Mouse (Mus musculus) embryonic facial prominence, embryonic 11.5 days (tissue): ENCODE data around the gene Crispld2. TPM values are rescaled to one million over a fixed set of nuclear protein-coding genes. Genes with fewer than 3 reads are reported as not detected.

Source experiments
- ATAC-seq: fragments of 200-750 bp; cut with Nextera tagmentation; replicated peaks from 2 replicates; pipeline ENCODE4 v1.8.0; 2017; ENCODE audit warnings: low read depth; ENCODE audit not compliant: insufficient number of reproducible peaks, low FRiP score, low TSS enrichment
- DNase-seq: peaks from one replicate; pipeline ENCODE4 v3.0.0-alpha.2; 2015; ENCODE audit warnings: low spot score
- H3K27ac ChIP-seq: fragments of 300-500 bp; sonication (generic); replicated peaks from 2 replicates; pipeline ENCODE4 v1.5.1; 2014; ENCODE audit warnings: mild to moderate bottlenecking, low read depth, low read length, control low read depth
- H3K27me3 ChIP-seq: fragments of 300-500 bp; sonication (generic); 2 replicates; pipeline ENCODE4 v1.6.1; 2014; ENCODE audit warnings: mild to moderate bottlenecking, low read length, moderate library complexity, mixed read lengths; ENCODE audit not compliant: control insufficient read depth, insufficient read depth
- H3K36me3 ChIP-seq: fragments of 300-500 bp; sonication (generic); replicated peaks from 2 replicates; pipeline ENCODE4 v1.6.1; 2014; ENCODE audit warnings: low read depth, mild to moderate bottlenecking, low read length, moderate library complexity, mixed read lengths; ENCODE audit not compliant: control insufficient read depth, insufficient read depth
- H3K4me1 ChIP-seq: fragments of 300-500 bp; sonication (generic); 2 replicates; pipeline ENCODE4 v1.6.1; 2014; ENCODE audit warnings: low read length, mixed read lengths; ENCODE audit not compliant: control insufficient read depth, insufficient read depth
- H3K4me2 ChIP-seq: fragments of 300-500 bp; sonication (generic); 2 replicates; pipeline ENCODE4 v1.6.1; 2014; ENCODE audit warnings: low read depth, mild to moderate bottlenecking, control low read depth, low read length, moderate library complexity
- H3K4me3 ChIP-seq: fragments of 300-500 bp; sonication (generic); 2 replicates; pipeline ENCODE4 v1.5.1; 2014; ENCODE audit warnings: low read depth, low read length, control low read depth
- H3K9ac ChIP-seq: fragments of 300-500 bp; sonication (generic); replicated peaks from 2 replicates; pipeline ENCODE4 v1.6.1; 2014; ENCODE audit warnings: mild to moderate bottlenecking, control low read depth, low read length
- H3K9me3 ChIP-seq: fragments of 300-500 bp; sonication (generic); replicated peaks from 2 replicates; pipeline ENCODE4 v1.6.1; 2016; ENCODE audit warnings: mild to moderate bottlenecking, low read length, inconsistent platforms, mixed read lengths; ENCODE audit not compliant: control insufficient read depth
- WGBS: fragments of 180-500 bp; shearing (Covaris S2); extraction: QIAGEN DNeasy Blood & Tissue Kit; methylation state at CpG from one replicate; pipeline ENCODE4 v1.1.7; 2014; 5-methylcytosine and 5-hydroxymethylcytosine counted together
- polyA plus RNA-seq: library from polyadenylated mRNA; unstranded; fragments of >200 nt; fragmentation: Nextera tagmentation; extraction: Ambion mirVana; gene quantifications from 2 replicates; pipeline ENCODE4 v1.2.1, GENCODE M21; 2014

The Crispld2 gene
- polyA plus RNA-seq, 1 experiment from 2014 or later: 3.6 TPM

GRCm38 (mm10) chr8:120020298-120020697 is 28.1 kb downstream of the Crispld2 start:
- ATAC-seq: no peak
- Histone ChIP-seq H3K27me3 (no peaks in the 10 kb centered on the region), H3K27ac (no peak overlapping the region), H3K36me3 (no peaks in the 10 kb centered on the region), H3K4me2 (no peak overlapping the region), H3K4me1 (no peaks in the 10 kb centered on the region), H3K9ac (no peak overlapping the region), H3K9me3 (no peaks in the 10 kb centered on the region), H3K4me3 (no peak overlapping the region)
- no peak for DNase-seq
- WGBS: 78% methylated on average over 7 of the region's 7 CpGs

GRCm38 (mm10) chr8:120026199-120026598 is 34.0 kb downstream of the Crispld2 start:
- no peak for ATAC-seq
- Histone ChIP-seq H3K9me3 (no peaks in the 10 kb centered on the region), H3K27ac (no peak overlapping the region), H3K4me2 (no peak overlapping the region), H3K4me3 (no peak overlapping the region), H3K36me3 (no peaks in the 10 kb centered on the region), H3K27me3 (no peaks in the 10 kb centered on the region), H3K4me1 (no peaks in the 10 kb centered on the region), H3K9ac (no peak overlapping the region)
- 90% methylated on average over 5 of the region's 5 CpGs for WGBS
- no peak for DNase-seq

GRCm38 (mm10) chr8:120026991-120027390 is 34.8 kb downstream of the Crispld2 start:
- WGBS: 84% methylated on average over 6 of the region's 6 CpGs
- Histone ChIP-seq H3K4me3 (no peak overlapping the region), H3K27ac (no peak overlapping the region), H3K9me3 (no peaks in the 10 kb centered on the region), H3K4me1 (no peaks in the 10 kb centered on the region), H3K27me3 (no peaks in the 10 kb centered on the region), H3K36me3 (no peaks in the 10 kb centered on the region), H3K4me2 (no peak overlapping the region), H3K9ac (no peak overlapping the region)
- DNase-seq (no peak), ATAC-seq (no peak)

- Histone ChIP-seq H3K27me3 (no peaks in the 10 kb centered on the region), H3K4me1 (no peaks in the 10 kb centered on the region), H3K4me3 (no peak overlapping the region), H3K36me3 (no peaks in the 10 kb centered on the region), H3K27ac (no peak overlapping the region), H3K9ac (no peak overlapping the region), H3K4me2 (no peak overlapping the region), H3K9me3 (no peaks in the 10 kb centered on the region)
- no peak for DNase-seq
- WGBS: 79% methylated on average over 5 of the region's 5 CpGs
- ATAC-seq: no peak
Measured at GRCm38 (mm10) chr8:120030447-120030846, 38.2 kb downstream of the Crispld2 start.

- no peaks in the 10 kb centered on the region for H3K36me3 ChIP-seq
- H3K4me2 ChIP-seq: no peak overlapping the region
- DNase-seq (no peak), ATAC-seq (no peak)
- H3K27ac ChIP-seq: 0 out of 2 replicates have a peak overlapping the region, but pooled peaks have one; percentile 21
- no peaks in the 10 kb centered on the region for H3K9me3 ChIP-seq
- WGBS: 74% methylated on average over 5 of the region's 5 CpGs
- no peak overlapping the region for H3K9ac ChIP-seq
- no peaks in the 10 kb centered on the region for H3K27me3 ChIP-seq
- H3K4me1 ChIP-seq: peaks cover 4% of the 10 kb centered on the region
- no peak overlapping the region for H3K4me3 ChIP-seq
Measured at GRCm38 (mm10) chr8:120032549-120033208, 40.4 kb downstream of the Crispld2 start.

- Histone ChIP-seq H3K4me1 (peaks cover 4% of the 10 kb centered on the region), H3K27ac (no peak overlapping the region; the same call in 1 of the 2 replicates), H3K27me3 (no peaks in the 10 kb centered on the region), H3K9me3 (no peaks in the 10 kb centered on the region), H3K4me2 (no peak overlapping the region), H3K4me3 (no peak overlapping the region), H3K36me3 (no peaks in the 10 kb centered on the region), H3K9ac (no peak overlapping the region; the same call in 1 of the 2 replicates)
- no peak for ATAC-seq
- DNase-seq: no peak
- WGBS: 31% methylated on average over 6 of the region's 6 CpGs
Measured at GRCm38 (mm10) chr8:120034471-120034870, 42.2 kb downstream of the Crispld2 start.

- Histone ChIP-seq H3K27me3 (no peaks in the 10 kb centered on the region), H3K9me3 (no peaks in the 10 kb centered on the region), H3K4me1 (peaks cover 4% of the 10 kb centered on the region), H3K4me3 (no peak overlapping the region), H3K4me2 (no peak overlapping the region), H3K27ac (no peak overlapping the region), H3K9ac (no peak overlapping the region), H3K36me3 (no peaks in the 10 kb centered on the region)
- ATAC-seq: no peak
- 5% methylated on average over 9 of the region's 9 CpGs for WGBS
- no peak for DNase-seq
Measured at GRCm38 (mm10) chr8:120036111-120036510, 43.9 kb downstream of the Crispld2 start.

GRCm38 (mm10) chr8:120036578-120036977 is 44.3 kb downstream of the Crispld2 start:
- no peak overlapping the region for H3K4me2 ChIP-seq
- H3K4me3 ChIP-seq: no peak overlapping the region
- no peaks in the 10 kb centered on the region for H3K27me3 ChIP-seq
- no peak overlapping the region for H3K9ac ChIP-seq
- H3K27ac ChIP-seq: no peak overlapping the region
- peaks cover 4% of the 10 kb centered on the region for H3K4me1 ChIP-seq
- H3K9me3 ChIP-seq: no peaks in the 10 kb centered on the region
- ATAC-seq (no peak), DNase-seq (no peak)
- 67% methylated on average over 4 of the region's 4 CpGs for WGBS
- H3K36me3 ChIP-seq: no peaks in the 10 kb centered on the region
